Mouse (Mus musculus): Measurements from ENCODE around the gene Dstyk.

Gene Dstyk

GRCm38 (mm10) chr1:132500535-132500934 lies 83.2 kb downstream of the Dstyk start:
- H3K36me3 ChIP-seq (ENCODE audit: control insufficient read depth, insufficient read depth, low read length, poor library complexity, severe bottlenecking) = peaks cover 13% of the 10 kb centered on the region
- H3K27me3 ChIP-seq (ENCODE audit: control insufficient read depth, insufficient read depth, low read length, poor library complexity, severe bottlenecking) = no peaks in the 10 kb centered on the region
- no peak for DNase-seq (ENCODE audit: low read depth, low spot score)

GRCm38 (mm10) chr1:132505155-132505554 lies 87.8 kb downstream of the Dstyk start:
- peaks cover 14% of the 10 kb centered on the region for H3K36me3 ChIP-seq (ENCODE audit: control insufficient read depth, insufficient read depth, low read length, poor library complexity, severe bottlenecking)
- no peak for DNase-seq (ENCODE audit: low read depth, low spot score)

GRCm38 (mm10) chr1:132506058-132506457 lies 88.7 kb downstream of the Dstyk start, which contains the start of gene Tmem81:
Tmem81 (plus strand) TSS chr1:132506230.
- no peak for DNase-seq (ENCODE audit: low read depth, low spot score)
- peaks cover 14% of the 10 kb centered on the region for H3K36me3 ChIP-seq (ENCODE audit: control insufficient read depth, insufficient read depth, low read length, poor library complexity, severe bottlenecking)
- no peaks in the 10 kb centered on the region for H3K27me3 ChIP-seq (ENCODE audit: control insufficient read depth, insufficient read depth, low read length, poor library complexity, severe bottlenecking)

More at GRCm38 (mm10) chr1:132505155-132505554, 87.8 kb downstream of the Dstyk start:
- H3K27me3 ChIP-seq (ENCODE audit: control insufficient read depth, insufficient read depth, low read length, poor library complexity, severe bottlenecking) = no peaks in the 10 kb centered on the region

- Histone ChIP-seq H3K27me3 (ENCODE audit: control insufficient read depth, insufficient read depth, low read length, poor library complexity, severe bottlenecking) (no peaks in the 10 kb centered on the region), H3K36me3 (ENCODE audit: control insufficient read depth, insufficient read depth, low read length, poor library complexity, severe bottlenecking) (peaks cover 14% of the 10 kb centered on the region)
- DNase-seq (ENCODE audit: low read depth, low spot score) = no peak
Observed at GRCm38 (mm10) chr1:132506656-132507055, 89.3 kb downstream of the Dstyk start.

- Histone ChIP-seq H3K36me3 (ENCODE audit: control insufficient read depth, insufficient read depth, low read length, poor library complexity, severe bottlenecking) (peaks cover 7% of the 10 kb centered on the region), H3K27me3 (ENCODE audit: control insufficient read depth, insufficient read depth, low read length, poor library complexity, severe bottlenecking) (no peaks in the 10 kb centered on the region)
- no peak for DNase-seq (ENCODE audit: low read depth, low spot score)
Observed at GRCm38 (mm10) chr1:132509771-132510170, 92.4 kb downstream of the Dstyk start.

- Histone ChIP-seq H3K27me3 (ENCODE audit: control insufficient read depth, insufficient read depth, low read length, poor library complexity, severe bottlenecking) (no peaks in the 10 kb centered on the region), H3K36me3 (ENCODE audit: control insufficient read depth, insufficient read depth, low read length, poor library complexity, severe bottlenecking) (peaks cover 7% of the 10 kb centered on the region)
- DNase-seq (ENCODE audit: low read depth, low spot score) = no peak
Observed at GRCm38 (mm10) chr1:132511521-132511920, 94.2 kb downstream of the Dstyk start.

GRCm38 (mm10) chr1:132512106-132512505 lies 94.8 kb downstream of the Dstyk start:
- Histone ChIP-seq H3K27me3 (ENCODE audit: control insufficient read depth, insufficient read depth, low read length, poor library complexity, severe bottlenecking) (no peaks in the 10 kb centered on the region), H3K36me3 (ENCODE audit: control insufficient read depth, insufficient read depth, low read length, poor library complexity, severe bottlenecking) (peaks cover 5% of the 10 kb centered on the region)
- DNase-seq (ENCODE audit: low read depth, low spot score) = no peak

- DNase-seq (ENCODE audit: low read depth, low spot score) = no peak
- Histone ChIP-seq H3K27me3 (ENCODE audit: control insufficient read depth, insufficient read depth, low read length, poor library complexity, severe bottlenecking) (no peaks in the 10 kb centered on the region), H3K36me3 (ENCODE audit: control insufficient read depth, insufficient read depth, low read length, poor library complexity, severe bottlenecking) (no peaks in the 10 kb centered on the region; the same call in 1 of the 2 replicates)
Observed at GRCm38 (mm10) chr1:132515339-132515738, 98.0 kb downstream of the Dstyk start.
